9 mouse cellular contexts compared by ENCODE assay signal in genomic region chrX:58620403-58620802, GRCm38 (mm10).
A peak's percentile ranks its signal among the peaks of the same experiment; 100 is the strongest.
DNase-seq lines count a peak whose midpoint lies in the region; ATAC-seq and TF ChIP-seq lines count a peak whose summit lies in the region.
"Had no signal": no experiment of that assay in that cellular context is flagged by ENCODE, and none has a peak within 500 bp of the region (broad histone marks: within the 10 kb centered on the region; RNA-seq: fewer than 3 reads in every experiment).

No protein-coding gene starts in this region.

- H3K4me2 ChIP-seq in midbrain, embryonic 16.5 days (ENCODE audit: low read length), result no peak overlapping the region
- H3K4me2 ChIP-seq: embryonic facial prominence, embryonic 13.5 days; liver, embryonic 15.5 days had no signal

- ATAC-seq in midbrain, embryonic 16.5 days, result peak; percentile 86

- no peak overlapping the region for H3K9ac ChIP-seq in midbrain, embryonic 16.5 days (ENCODE audit: low read depth, low read length)
- H3K9ac ChIP-seq: embryonic facial prominence, embryonic 13.5 days; liver, embryonic 15.5 days had no signal

- H3K4me1 ChIP-seq in embryonic facial prominence, embryonic 10.5 days, result no peaks in the 10 kb centered on the region
- H3K4me1 ChIP-seq in midbrain, embryonic 16.5 days (ENCODE audit: control insufficient read depth, insufficient read depth, low read length), result no peaks in the 10 kb centered on the region
- H3K4me1 ChIP-seq: embryonic facial prominence, embryonic 13.5 days; liver, embryonic 15.5 days had no signal

- no peaks in the 10 kb centered on the region for H3K36me3 ChIP-seq in embryonic facial prominence, embryonic 10.5 days (replicated peaks)
- H3K36me3 ChIP-seq in midbrain, embryonic 16.5 days (ENCODE audit: control insufficient read depth, insufficient read depth, low read length), result no peaks in the 10 kb centered on the region
- H3K36me3 ChIP-seq: embryonic facial prominence, embryonic 13.5 days; liver, embryonic 15.5 days had no signal

- H3K4me3 ChIP-seq in embryonic facial prominence, embryonic 10.5 days, result no peak overlapping the region
- no peak overlapping the region for H3K4me3 ChIP-seq in layer of hippocampus, adult 2 months
- H3K4me3 ChIP-seq in midbrain, embryonic 16.5 days (ENCODE audit: low read depth, low read length), result no peak overlapping the region
- H3K4me3 ChIP-seq: embryonic facial prominence, embryonic 13.5 days; liver, embryonic 15.5 days had no signal

- no peaks in the 10 kb centered on the region for H3K9me3 ChIP-seq in embryonic facial prominence, embryonic 10.5 days
- H3K9me3 ChIP-seq in midbrain, embryonic 16.5 days (replicated peaks; ENCODE audit: control insufficient read depth, low read length, poor library complexity, severe bottlenecking), result no peaks in the 10 kb centered on the region
- H3K9me3 ChIP-seq: embryonic facial prominence, embryonic 13.5 days; liver, embryonic 15.5 days had no signal

- peak; percentile 5 for DNase-seq in kidney, adult 9 months
- DNase-seq in kidney, adult 11 months, result no peak
- DNase-seq in ZHBTc4 (ENCODE audit: low read depth, low spot score), result peak; percentile 32
- DNase-seq in embryonic facial prominence, embryonic 10.5 days (ENCODE audit: low spot score), result peak; percentile 22
- peak; percentile 8 to 40 for DNase-seq in layer of hippocampus, adult 2 months (ENCODE audit: low spot score in 2 of 2)
- no peak for DNase-seq in c-Kit-positive CD71-positive TER-119-positive erythroid progenitor cells, embryonic 14.5 days (ENCODE audit: low spot score)

- peak; percentile 84 for TF ChIP-seq CTCF in layer of hippocampus, adult 2 months (conservative IDR thresholded peaks at IDR 0.05)

- H3K27ac ChIP-seq in embryonic facial prominence, embryonic 10.5 days (replicated peaks), result no peak overlapping the region
- no peak overlapping the region for H3K27ac ChIP-seq in layer of hippocampus, adult 2 months
- no peak overlapping the region for H3K27ac ChIP-seq in midbrain, embryonic 16.5 days (ENCODE audit: low read length)
- H3K27ac ChIP-seq: embryonic facial prominence, embryonic 13.5 days; liver, embryonic 15.5 days had no signal

- WGBS in embryonic facial prominence, embryonic 10.5 days, result 62% methylated on average over 2 of the region's 2 CpGs
- WGBS in midbrain, embryonic 16.5 days, result 63% methylated on average over 2 of the region's 2 CpGs

- H3K27me3 ChIP-seq in embryonic facial prominence, embryonic 10.5 days (replicated peaks; ENCODE audit: low read depth, poor library complexity, severe bottlenecking), result no peaks in the 10 kb centered on the region
- no peaks in the 10 kb centered on the region for H3K27me3 ChIP-seq in midbrain, embryonic 16.5 days (ENCODE audit: control insufficient read depth, insufficient read depth, low read depth, low read length)
- H3K27me3 ChIP-seq: embryonic facial prominence, embryonic 13.5 days; liver, embryonic 15.5 days had no signal

Comparison
In these comparisons a context has a peak if more than half of its experiments do, and no peak if none do; other contexts are left out.
1. DNase-seq: peak in kidney, adult 9 months (single experiment), ZHBTc4 (single experiment), embryonic facial prominence, embryonic 10.5 days (single experiment) and layer of hippocampus, adult 2 months (2 of 2); none in kidney, adult 11 months (single experiment) and c-Kit-positive CD71-positive TER-119-positive erythroid progenitor cells, embryonic 14.5 days (single experiment).